Mouse (Mus musculus): ENCODE data around the gene Cyb5d2. TPM values are rescaled to one million over a fixed set of nuclear protein-coding genes. Genes with fewer than 3 reads are reported as not detected.
"Not testable (repeated sequence)": the region's sequence is repeated elsewhere in the genome, so short reads cannot be mapped to it uniquely, and the experiment has no call there.

The Cyb5d2 gene
- polyA plus RNA-seq, 1 experiment from 2014 or later = 3.4 TPM

DNA sequence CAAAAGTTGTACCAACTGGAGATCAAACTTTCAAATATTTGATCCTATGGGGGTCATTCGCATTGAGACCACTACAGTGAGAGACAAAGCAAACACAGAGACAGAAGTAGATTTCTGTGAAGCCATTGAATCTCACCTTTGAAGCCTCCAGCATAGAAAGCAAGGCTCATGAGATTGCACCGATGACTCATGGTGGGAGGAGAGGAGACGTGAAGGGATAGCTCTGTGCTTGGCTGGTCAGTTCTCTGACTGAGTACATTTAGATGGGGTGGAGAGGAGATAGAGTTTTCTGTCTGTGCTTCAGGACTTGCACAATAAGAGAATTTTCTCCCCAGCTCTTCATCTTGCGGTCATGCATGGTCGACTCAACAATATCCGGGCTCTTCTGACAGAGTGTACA lies 36.4 kb downstream of the Cyb5d2 start:
- no peaks in the 10 kb centered on the region for H3K9me3 ChIP-seq (replicated peaks; ENCODE audit: control insufficient read depth, low read length)
- H3K9ac ChIP-seq (replicated peaks; ENCODE audit: low read length) = no peak overlapping the region
- WGBS = 93% methylated on average over 6 of the region's 6 CpGs
- ATAC-seq (replicated peaks; ENCODE audit: insufficient number of reproducible peaks, low FRiP score, low TSS enrichment, low read depth) (no peak), DNase-seq (ENCODE audit: low spot score) (no peak)
- no peak overlapping the region for H3K4me3 ChIP-seq (ENCODE audit: low read depth, low read length)
- H3K27me3 ChIP-seq (ENCODE audit: control insufficient read depth, insufficient read depth, low read length) = no peaks in the 10 kb centered on the region
- H3K27ac ChIP-seq (replicated peaks; ENCODE audit: low read depth, low read length) = no peak overlapping the region
- H3K4me1 ChIP-seq (ENCODE audit: control insufficient read depth, insufficient read depth, low read length) = no peaks in the 10 kb centered on the region
- peaks cover 15% of the 10 kb centered on the region for H3K36me3 ChIP-seq (replicated peaks; ENCODE audit: control insufficient read depth, insufficient read depth, low read depth, low read length)
- no peak overlapping the region for H3K4me2 ChIP-seq (ENCODE audit: low read depth, low read length)

DNA sequence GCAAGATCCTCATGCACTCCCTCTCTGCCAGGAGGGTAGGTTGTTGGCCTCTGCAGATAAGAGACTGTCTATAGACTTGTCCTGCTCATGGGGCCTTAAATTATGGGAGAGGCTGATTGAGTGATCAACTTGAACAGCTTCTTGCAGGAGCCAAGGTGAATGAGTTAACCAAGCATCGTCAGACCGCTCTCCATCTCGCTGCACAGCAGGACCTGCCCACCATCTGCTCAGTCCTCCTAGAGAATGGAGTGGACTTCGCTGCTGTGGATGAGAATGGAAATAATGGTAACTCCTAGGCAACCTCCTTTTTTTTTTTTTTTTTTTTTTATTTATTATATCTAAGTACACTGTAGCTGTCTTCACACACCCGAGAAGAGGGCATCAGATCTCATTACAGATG lies 37.6 kb downstream of the Cyb5d2 start:
- Histone ChIP-seq H3K4me1 (ENCODE audit: control insufficient read depth, insufficient read depth, low read length) (no peaks in the 10 kb centered on the region), H3K27me3 (ENCODE audit: control insufficient read depth, insufficient read depth, low read length) (no peaks in the 10 kb centered on the region), H3K9ac (replicated peaks; ENCODE audit: low read length) (no peak overlapping the region), H3K27ac (replicated peaks; ENCODE audit: low read depth, low read length) (no peak overlapping the region), H3K9me3 (replicated peaks; ENCODE audit: control insufficient read depth, low read length) (no peaks in the 10 kb centered on the region), H3K4me3 (ENCODE audit: low read depth, low read length) (no peak overlapping the region), H3K36me3 (replicated peaks; ENCODE audit: control insufficient read depth, insufficient read depth, low read depth, low read length) (peaks cover 11% of the 10 kb centered on the region), H3K4me2 (ENCODE audit: low read depth, low read length) (no peak overlapping the region)
- ATAC-seq (replicated peaks; ENCODE audit: insufficient number of reproducible peaks, low FRiP score, low TSS enrichment, low read depth) = no peak
- 95% methylated on average over 5 of the region's 5 CpGs for WGBS
- DNase-seq (ENCODE audit: low spot score) = no peak

- Histone ChIP-seq H3K36me3 (replicated peaks; ENCODE audit: control insufficient read depth, insufficient read depth, low read depth, low read length) (peaks cover 9% of the 10 kb centered on the region), H3K4me2 (ENCODE audit: low read depth, low read length) (no peak overlapping the region), H3K4me3 (ENCODE audit: low read depth, low read length) (no peak overlapping the region), H3K4me1 (ENCODE audit: control insufficient read depth, insufficient read depth, low read length) (no peaks in the 10 kb centered on the region), H3K27ac (replicated peaks; ENCODE audit: low read depth, low read length) (no peak overlapping the region), H3K9ac (replicated peaks; ENCODE audit: low read length) (no peak overlapping the region), H3K27me3 (ENCODE audit: control insufficient read depth, insufficient read depth, low read length) (no peaks in the 10 kb centered on the region), H3K9me3 (replicated peaks; ENCODE audit: control insufficient read depth, low read length) (no peaks in the 10 kb centered on the region)
- ATAC-seq (replicated peaks; ENCODE audit: insufficient number of reproducible peaks, low FRiP score, low TSS enrichment, low read depth) (no peak), DNase-seq (ENCODE audit: low spot score) (no peak)
- 46% methylated on average over 2 of the region's 2 CpGs for WGBS
These were observed 44.0 kb downstream of the Cyb5d2 start for GRCm38 (mm10) chr11:72751956-72752355.

- ATAC-seq (replicated peaks; ENCODE audit: insufficient number of reproducible peaks, low FRiP score, low TSS enrichment, low read depth) = no peak
- no peaks in the 10 kb centered on the region for H3K36me3 ChIP-seq (replicated peaks; ENCODE audit: control insufficient read depth, insufficient read depth, low read depth, low read length)
- WGBS = 86% methylated on average over 1 of the region's 1 CpGs
These were observed 56.9 kb downstream of the Cyb5d2 start for GRCm38 (mm10) chr11:72739048-72739447.

GRCm38 (mm10) chr11:72737517-72737916 lies 58.4 kb downstream of the Cyb5d2 start:
- DNase-seq (ENCODE audit: low spot score) = peak; percentile 17
- not testable (repeated sequence) for H3K4me1 ChIP-seq (ENCODE audit: control insufficient read depth, insufficient read depth, low read length); H3K4me3 ChIP-seq (ENCODE audit: low read depth, low read length); H3K9ac ChIP-seq (replicated peaks; ENCODE audit: low read length); ATAC-seq (replicated peaks; ENCODE audit: insufficient number of reproducible peaks, low FRiP score, low TSS enrichment, low read depth); H3K9me3 ChIP-seq (replicated peaks; ENCODE audit: control insufficient read depth, low read length); H3K36me3 ChIP-seq (replicated peaks; ENCODE audit: control insufficient read depth, insufficient read depth, low read depth, low read length); H3K4me2 ChIP-seq (ENCODE audit: low read depth, low read length); H3K27ac ChIP-seq (replicated peaks; ENCODE audit: low read depth, low read length); H3K27me3 ChIP-seq (ENCODE audit: control insufficient read depth, insufficient read depth, low read length)
- 87% methylated on average over 5 of the region's 5 CpGs for WGBS

More at GRCm38 (mm10) chr11:72739048-72739447, 56.9 kb downstream of the Cyb5d2 start:
- Histone ChIP-seq H3K4me2 (ENCODE audit: low read depth, low read length) (no peak overlapping the region), H3K9me3 (replicated peaks; ENCODE audit: control insufficient read depth, low read length) (no peaks in the 10 kb centered on the region), H3K9ac (replicated peaks; ENCODE audit: low read length) (no peak overlapping the region), H3K27me3 (ENCODE audit: control insufficient read depth, insufficient read depth, low read length) (no peaks in the 10 kb centered on the region), H3K4me1 (ENCODE audit: control insufficient read depth, insufficient read depth, low read length) (no peaks in the 10 kb centered on the region), H3K27ac (replicated peaks; ENCODE audit: low read depth, low read length) (no peak overlapping the region), H3K4me3 (ENCODE audit: low read depth, low read length) (no peak overlapping the region)
- no peak for DNase-seq (ENCODE audit: low spot score)

DNA sequence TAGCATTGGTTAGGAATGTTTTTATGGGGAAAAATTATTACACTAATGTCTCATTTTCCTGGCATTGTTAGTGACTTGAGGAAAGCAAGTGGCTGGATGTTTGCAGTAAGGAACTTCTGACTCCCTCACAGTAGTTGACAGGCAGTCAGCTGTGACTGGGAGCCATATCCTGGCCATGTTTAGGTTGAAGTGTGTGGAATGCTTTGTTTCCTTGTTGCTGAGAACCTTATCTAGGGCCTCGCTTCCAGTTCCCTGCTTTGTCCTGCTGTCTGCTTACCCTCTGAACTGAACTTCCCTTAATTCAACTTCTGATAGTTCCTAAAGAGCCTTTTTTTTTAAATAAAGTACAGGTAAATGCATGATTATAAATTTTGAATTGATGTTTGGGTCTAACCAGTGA lies 59.6 kb downstream of the Cyb5d2 start:
- Histone ChIP-seq H3K4me3 (ENCODE audit: low read depth, low read length) (no peak overlapping the region), H3K4me1 (ENCODE audit: control insufficient read depth, insufficient read depth, low read length) (no peaks in the 10 kb centered on the region), H3K9me3 (replicated peaks; ENCODE audit: control insufficient read depth, low read length) (no peaks in the 10 kb centered on the region), H3K27ac (replicated peaks; ENCODE audit: low read depth, low read length) (no peak overlapping the region), H3K36me3 (replicated peaks; ENCODE audit: control insufficient read depth, insufficient read depth, low read depth, low read length) (no peaks in the 10 kb centered on the region; the same call in 1 of the 2 replicates), H3K9ac (replicated peaks; ENCODE audit: low read length) (no peak overlapping the region), H3K27me3 (ENCODE audit: control insufficient read depth, insufficient read depth, low read length) (no peaks in the 10 kb centered on the region), H3K4me2 (ENCODE audit: low read depth, low read length) (no peak overlapping the region)
- ATAC-seq (replicated peaks; ENCODE audit: insufficient number of reproducible peaks, low FRiP score, low TSS enrichment, low read depth) (no peak), DNase-seq (ENCODE audit: low spot score) (no peak)
- WGBS = 63% methylated on average over 1 of the region's 1 CpGs

GRCm38 (mm10) chr11:72735519-72735860 lies 60.5 kb downstream of the Cyb5d2 start:
- Histone ChIP-seq H3K36me3 (replicated peaks; ENCODE audit: control insufficient read depth, insufficient read depth, low read depth, low read length) (peaks cover 2% of the 10 kb centered on the region; the same call in 1 of the 2 replicates), H3K4me1 (ENCODE audit: control insufficient read depth, insufficient read depth, low read length) (no peaks in the 10 kb centered on the region), H3K9ac (replicated peaks; ENCODE audit: low read length) (no peak overlapping the region), H3K27me3 (ENCODE audit: control insufficient read depth, insufficient read depth, low read length) (no peaks in the 10 kb centered on the region), H3K9me3 (replicated peaks; ENCODE audit: control insufficient read depth, low read length) (no peaks in the 10 kb centered on the region), H3K4me3 (ENCODE audit: low read depth, low read length) (no peak overlapping the region), H3K27ac (replicated peaks; ENCODE audit: low read depth, low read length) (no peak overlapping the region), H3K4me2 (ENCODE audit: low read depth, low read length) (no peak overlapping the region)
- WGBS = 73% methylated on average over 2 of the region's 2 CpGs
- ATAC-seq (replicated peaks; ENCODE audit: insufficient number of reproducible peaks, low FRiP score, low TSS enrichment, low read depth) (no peak), DNase-seq (ENCODE audit: low spot score) (no peak)

DNA sequence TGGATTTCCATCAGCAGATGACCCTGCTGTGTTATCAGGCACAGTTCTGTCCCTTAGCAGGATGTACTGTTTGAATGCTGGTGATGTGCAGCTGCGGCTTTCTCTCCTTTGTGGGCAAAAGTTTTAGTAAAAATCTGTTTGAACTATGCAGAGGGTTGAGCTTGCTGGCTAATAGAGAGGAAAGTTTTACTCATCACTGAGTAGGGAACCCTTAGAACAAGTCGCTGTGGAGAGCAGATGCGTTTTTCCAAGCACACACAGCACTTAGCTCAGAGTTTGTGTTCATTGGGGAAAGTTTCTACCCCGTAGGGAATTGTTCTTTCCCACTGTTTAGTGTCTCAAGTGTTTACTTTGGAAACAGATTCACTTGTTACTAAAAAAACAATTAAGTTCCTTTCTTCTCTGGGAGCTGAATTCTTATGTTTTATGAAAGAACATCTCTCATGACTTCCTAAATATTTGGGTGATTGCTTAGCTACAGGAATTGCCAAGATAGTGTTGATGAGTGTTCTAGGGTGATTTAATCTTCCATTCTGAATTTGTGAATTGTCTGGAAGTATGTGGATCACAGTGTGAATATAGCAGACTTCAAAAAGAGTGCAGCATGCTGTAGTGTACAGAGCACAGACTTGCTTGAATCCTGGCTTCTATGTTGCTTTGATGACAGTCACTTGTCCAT lies 61.0 kb downstream of the Cyb5d2 start:
- WGBS = 94% methylated on average over 4 of the region's 4 CpGs
- Histone ChIP-seq H3K4me3 (ENCODE audit: low read depth, low read length) (no peak overlapping the region), H3K9me3 (replicated peaks; ENCODE audit: control insufficient read depth, low read length) (no peaks in the 10 kb centered on the region), H3K9ac (replicated peaks; ENCODE audit: low read length) (no peak overlapping the region), H3K27ac (replicated peaks; ENCODE audit: low read depth, low read length) (no peak overlapping the region), H3K4me2 (ENCODE audit: low read depth, low read length) (no peak overlapping the region), H3K4me1 (ENCODE audit: control insufficient read depth, insufficient read depth, low read length) (no peaks in the 10 kb centered on the region), H3K27me3 (ENCODE audit: control insufficient read depth, insufficient read depth, low read length) (no peaks in the 10 kb centered on the region), H3K36me3 (replicated peaks; ENCODE audit: control insufficient read depth, insufficient read depth, low read depth, low read length) (peaks cover 2% of the 10 kb centered on the region; the same call in 1 of the 2 replicates)
- no peak for DNase-seq (ENCODE audit: low spot score)
- ATAC-seq (replicated peaks; ENCODE audit: insufficient number of reproducible peaks, low FRiP score, low TSS enrichment, low read depth) = no peak
